Mouse (Mus musculus): ENCODE results near the gene Gm47996.
"Not testable (repeated sequence)": the region's sequence is repeated elsewhere in the genome, so short reads cannot be mapped to it uniquely, and the experiment has no call there.

Gene Gm47996

DNA sequence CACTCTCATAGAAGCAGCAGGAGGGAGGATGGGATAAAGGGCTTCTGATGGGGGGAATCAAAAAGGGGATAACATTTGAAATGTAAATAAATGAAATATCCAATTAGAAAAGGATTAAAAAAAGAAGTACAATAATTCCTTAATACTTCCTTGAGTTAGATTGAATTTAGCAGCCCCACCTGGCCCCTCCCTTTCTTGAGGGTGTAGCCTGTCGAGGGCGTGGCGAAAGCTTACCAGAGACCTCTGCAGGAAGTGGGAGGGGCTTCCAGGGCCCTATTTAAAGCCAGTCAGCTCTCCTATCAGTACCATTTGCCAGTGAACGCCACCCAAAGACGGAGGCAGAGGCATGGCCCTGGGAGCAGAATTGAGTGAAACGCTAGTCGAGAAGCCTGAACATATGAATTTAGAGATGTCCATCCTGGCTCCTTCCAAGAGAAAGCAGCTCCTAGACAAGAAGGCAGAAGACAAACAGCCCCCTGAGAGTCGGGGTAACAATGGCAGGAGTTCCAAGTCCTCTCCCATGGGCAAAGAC lies at the start of gene Gm47996:
TSS of gene Gm47996 (plus strand) at position 308 of the 532 bp plus-strand sequence.
- DNase-seq (ENCODE audit: low spot score in 2 of 2): peak; percentile 13 to 24

DNA sequence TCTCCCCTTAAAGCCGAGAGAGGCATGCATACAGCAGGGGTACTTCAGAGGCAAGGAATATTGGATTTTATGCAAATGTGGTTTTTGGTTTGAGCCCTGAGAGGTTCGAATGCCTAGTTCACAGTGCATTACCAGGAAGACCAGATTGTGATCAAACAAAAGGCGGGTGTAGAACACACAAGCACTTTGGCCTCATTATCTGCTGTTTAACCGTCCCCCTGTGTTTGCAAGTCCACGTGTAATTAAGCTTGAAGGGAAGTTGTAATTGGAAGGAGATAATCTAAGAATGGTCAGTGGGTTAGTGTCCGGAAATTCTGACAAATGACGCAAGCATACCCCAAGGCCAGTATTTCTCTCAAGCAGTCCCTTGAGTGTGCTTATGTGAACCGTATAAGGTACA lies 43.9 kb upstream of the Gm47996 start:
- DNase-seq (ENCODE audit: low spot score in 2 of 2): no peak

DNA sequence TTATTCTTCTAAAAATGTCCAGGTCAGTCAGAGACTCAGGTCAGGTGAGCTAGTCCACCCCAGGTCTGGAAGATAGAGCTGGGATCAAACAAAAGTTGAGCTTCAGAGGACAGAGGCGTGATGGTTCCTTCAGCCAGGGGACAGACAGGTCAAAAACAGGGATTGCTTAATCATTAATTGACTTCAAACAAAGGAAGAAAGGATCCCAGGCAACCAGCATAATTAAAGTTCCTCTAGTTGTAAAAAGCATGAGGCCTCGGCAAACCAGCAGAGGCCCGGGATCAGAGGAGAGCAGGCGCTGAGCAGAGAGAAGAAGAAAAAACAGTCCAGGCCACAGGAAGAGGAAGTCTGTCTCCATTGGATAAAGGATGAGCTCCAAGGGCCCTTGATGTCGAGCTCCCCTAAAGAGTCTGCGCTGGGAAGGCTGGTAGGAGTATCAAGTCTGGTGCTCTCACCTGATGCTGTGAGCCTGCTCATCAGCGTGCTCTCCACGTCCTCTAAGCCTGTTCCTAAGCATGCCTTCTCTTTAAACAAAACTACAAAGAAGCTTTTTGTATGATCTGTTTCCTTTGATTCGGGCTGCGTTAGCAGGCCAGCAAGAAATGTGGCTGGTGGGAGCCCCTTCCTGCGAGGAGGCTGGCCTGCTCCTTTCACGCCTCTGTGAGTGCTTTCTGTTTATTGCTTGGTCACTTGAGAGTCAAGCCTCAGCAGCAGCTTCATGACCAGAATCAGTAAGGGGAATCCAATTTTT lies 42.5 kb upstream of the Gm47996 start:
- no peak for DNase-seq (ENCODE audit: low spot score in 2 of 2)

DNA sequence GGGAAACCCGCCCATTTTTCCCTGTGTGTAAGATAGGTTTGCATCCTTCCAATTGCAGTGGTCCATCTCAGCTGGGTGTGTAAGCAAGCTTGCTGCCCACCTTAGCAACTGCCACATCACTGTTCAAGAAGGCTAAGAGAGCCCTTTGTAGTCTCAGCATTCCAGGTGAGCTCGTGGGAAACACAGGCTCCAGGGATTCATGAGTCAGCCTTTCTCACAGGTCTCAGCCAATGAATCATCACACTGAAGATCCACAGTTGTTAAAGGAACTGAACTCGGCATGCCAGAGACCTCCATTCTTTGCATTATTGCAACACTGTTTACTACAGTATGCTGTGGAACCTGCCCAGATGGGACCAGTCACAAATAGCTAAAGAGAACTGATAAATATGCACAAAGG lies 41.3 kb upstream of the Gm47996 start:
- DNase-seq (ENCODE audit: low spot score in 2 of 2): no peak

DNA sequence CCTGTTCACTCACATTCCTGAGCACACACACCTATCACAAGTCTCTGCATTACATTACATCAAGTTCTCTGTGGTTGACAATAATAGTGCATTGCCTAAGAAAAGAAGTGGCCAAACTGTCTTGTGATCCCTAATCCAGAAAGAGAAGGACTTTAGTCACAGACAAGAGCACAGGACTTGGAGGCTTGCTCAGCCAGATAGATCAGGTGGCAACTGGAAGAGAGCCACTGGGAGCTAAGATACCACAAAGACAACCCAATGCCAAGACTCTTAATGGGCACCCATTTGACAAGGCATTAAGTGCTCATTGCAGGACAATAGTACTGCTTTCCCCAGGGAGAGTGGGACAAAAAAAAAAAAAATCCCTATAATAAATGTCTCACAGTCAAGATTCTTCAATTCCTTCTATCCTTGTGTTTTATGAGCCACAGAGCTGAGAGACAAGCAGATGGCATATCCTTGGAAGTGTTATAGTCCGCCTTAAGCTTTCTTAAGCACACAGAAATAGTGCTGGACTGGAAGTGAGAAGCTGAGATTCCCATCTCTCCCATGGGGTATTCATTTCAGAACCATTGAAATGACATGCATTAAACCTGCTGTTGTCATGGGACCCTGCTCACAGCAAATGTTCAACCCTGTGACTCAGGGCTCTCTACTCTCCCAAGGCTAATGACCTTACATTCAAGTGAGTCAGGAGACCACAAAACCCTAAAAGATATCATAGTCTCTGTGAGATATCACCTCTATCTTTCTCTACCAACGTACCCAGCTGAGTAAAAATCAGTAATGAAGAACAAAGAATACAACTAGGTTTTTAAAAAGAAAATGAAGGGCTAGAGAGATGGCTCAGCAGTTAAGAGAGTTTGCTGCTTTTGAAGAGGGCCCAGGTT lies 38.1 kb upstream of the Gm47996 start:
- no peak for DNase-seq (ENCODE audit: low spot score in 2 of 2)

DNA sequence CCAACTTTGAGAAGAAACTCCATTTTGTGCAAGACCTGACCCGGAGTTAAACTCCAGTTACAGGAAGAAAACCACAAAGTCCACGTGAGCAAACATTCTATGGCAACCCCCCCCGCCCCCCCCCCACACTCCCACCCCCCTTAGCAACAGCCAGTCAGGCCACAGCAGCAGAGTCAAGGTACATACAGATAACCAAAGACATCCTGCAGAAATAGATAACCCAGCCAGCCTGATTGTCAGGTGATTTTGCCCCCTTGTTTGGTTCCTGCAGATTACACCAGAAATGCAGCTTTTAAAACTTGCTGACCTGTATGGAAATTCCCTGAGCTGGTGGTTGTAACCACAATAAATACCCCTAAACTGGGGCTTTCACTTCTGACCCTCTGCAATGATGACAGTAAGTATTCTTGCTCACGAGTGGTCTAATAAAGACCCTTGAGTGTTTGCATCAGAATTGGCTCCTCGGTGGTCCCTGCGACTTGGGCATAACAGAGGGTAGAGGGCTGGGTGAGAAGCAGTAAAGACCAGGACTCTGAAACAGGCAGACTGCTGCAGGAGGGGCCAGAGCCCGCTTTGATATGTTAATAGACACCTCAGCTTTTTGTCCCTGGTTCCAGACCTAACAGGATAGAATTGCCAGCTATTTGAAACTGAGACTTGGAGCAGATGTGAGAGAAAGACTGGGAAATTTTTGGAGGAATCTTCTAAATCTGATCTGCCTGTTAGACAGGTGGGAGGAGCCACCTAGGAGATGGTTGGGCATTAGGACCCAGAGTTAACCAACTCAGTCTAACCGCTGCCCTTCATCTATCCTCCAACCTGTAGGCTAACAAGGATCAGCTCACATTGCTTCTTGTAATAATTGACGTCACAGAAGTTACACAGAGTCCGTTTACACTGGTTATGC lies 32.6 kb upstream of the Gm47996 start:
- peak; percentile 57 to 58 for DNase-seq (ENCODE audit: low spot score in 2 of 2)

DNA sequence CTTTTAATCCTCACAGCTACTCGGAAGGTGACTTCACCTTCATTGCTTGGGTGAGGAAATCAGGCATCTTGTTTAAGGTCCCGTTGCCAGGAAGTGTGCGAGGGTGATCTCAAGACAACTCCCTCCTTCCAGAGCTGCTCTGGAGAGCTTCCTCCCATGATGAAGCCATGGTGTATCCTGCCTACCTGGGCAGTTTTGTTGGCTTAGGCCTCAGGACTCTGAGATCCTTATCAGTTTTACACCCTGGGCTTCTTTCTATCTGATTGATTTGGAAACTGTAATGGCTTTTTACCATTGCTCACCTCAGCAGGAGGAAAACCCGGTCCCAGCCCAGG lies 32.0 kb upstream of the Gm47996 start:
- DNase-seq (ENCODE audit: low spot score in 2 of 2): peak in 1 of 2 experiments; percentile 62

DNA sequence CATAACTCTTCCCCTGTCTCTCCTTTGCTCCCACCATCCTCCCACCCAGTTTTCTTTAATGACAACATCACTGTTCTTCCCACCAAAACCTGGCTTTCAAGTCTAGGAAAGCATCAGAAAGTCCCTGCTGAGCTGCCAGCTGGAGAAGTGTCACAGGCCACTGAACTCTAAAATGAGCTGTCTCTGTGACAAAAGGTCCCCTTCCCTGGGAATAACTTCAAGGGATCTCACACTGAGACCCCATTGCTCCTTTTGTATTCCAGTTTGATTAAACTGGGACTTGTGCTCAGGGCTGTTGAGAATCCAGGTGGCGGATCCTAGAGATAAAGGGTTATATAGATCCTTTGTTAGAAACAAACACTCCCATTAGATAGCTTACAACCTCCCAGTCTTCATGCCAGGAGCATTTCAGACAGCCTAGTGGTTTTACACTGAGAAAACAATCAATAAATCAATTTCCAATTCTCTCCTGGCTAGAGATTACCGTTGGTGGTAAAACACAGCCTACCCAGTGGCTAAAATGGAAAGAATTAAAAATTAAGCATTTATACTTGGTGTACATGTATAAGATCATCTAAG lies 31.3 kb upstream of the Gm47996 start:
- DNase-seq (ENCODE audit: low spot score in 2 of 2): no peak

DNA sequence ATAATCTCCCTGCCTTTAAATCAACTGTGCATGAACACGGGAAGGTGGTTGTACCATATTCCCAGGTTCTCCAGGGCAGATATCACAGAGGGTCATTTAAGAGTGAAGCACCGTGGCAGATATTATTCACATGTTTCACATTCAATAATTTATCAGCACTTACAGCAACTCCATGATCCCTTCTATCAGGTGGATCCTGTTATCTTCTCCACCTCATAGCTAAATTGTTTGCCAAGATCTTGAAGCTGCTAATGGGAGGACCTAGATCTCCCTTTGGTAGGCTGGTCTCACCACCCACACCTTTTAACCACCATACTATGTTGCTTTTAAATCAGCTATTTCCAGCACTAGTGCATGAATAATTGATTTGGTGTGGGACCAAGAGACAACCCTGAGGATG lies 29.8 kb upstream of the Gm47996 start:
- no peak for DNase-seq (ENCODE audit: low spot score in 2 of 2)

DNA sequence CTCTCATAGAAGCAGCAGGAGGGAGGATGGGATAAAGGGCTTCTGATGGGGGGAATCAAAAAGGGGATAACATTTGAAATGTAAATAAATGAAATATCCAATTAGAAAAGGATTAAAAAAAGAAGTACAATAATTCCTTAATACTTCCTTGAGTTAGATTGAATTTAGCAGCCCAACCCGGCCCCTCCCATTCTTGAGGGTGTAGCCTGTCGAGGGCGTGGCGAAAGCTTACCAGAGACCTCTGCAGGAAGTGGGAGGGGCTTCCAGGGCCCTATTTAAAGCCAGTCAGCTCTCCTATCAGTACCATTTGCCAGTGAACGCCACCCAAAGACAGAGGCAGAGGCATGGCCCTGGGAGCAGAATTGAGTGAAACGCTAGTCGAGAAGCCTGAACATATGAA lies 27.7 kb upstream of the Gm47996 start, which contains the start of gene Gm47985:
TSS of gene Gm47985 (plus strand) at position 272 of the 400 bp plus-strand sequence.
- not testable (repeated sequence) for DNase-seq (ENCODE audit: low spot score in 2 of 2)

DNA sequence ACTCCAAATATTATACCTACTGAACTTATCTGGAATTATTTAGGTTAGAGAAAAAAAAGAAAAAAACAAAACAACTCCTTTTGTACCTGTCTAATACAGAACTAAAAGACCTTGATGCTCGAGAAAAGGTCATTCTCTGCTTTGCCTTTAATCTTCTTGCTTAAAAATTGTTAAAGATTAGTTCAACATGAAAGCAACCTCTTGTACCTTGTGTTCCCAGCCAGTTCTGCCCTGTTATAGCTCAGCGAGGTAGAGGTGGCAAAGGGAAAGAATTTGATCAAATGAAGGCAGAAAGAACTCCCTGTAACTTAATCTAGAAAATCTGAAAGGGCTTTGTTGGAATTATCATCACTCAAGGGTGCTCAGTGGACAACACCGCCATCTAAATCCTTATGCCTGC lies 23.7 kb upstream of the Gm47996 start:
- not testable (repeated sequence) for DNase-seq (ENCODE audit: low spot score in 2 of 2)

DNA sequence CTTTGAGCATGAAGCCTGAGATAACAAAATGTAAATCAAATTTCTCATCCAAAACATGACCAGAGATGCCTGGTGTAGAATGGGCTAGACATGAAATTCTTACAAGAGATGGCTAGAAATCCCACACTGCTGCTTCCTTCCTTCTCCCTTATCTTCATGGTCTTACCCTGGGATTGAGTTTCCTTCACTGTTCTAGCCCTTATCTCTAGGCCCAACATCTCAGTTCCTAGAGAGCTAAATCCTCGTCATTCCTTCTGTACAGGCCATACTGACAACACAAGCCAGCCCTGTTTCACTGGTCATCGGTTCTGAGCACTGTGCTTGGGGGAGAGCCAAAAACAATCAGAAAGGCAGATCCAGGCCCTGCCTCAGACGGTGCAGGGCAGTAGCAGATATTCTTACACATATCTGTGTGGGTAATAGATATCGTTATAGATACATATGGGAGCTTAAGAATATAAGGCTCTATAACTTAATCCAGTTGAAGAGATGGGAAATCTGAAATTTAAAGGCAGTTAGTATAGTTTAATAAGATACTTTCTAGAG lies 23.0 kb upstream of the Gm47996 start:
- DNase-seq (ENCODE audit: low spot score in 2 of 2): not testable (repeated sequence)

DNA sequence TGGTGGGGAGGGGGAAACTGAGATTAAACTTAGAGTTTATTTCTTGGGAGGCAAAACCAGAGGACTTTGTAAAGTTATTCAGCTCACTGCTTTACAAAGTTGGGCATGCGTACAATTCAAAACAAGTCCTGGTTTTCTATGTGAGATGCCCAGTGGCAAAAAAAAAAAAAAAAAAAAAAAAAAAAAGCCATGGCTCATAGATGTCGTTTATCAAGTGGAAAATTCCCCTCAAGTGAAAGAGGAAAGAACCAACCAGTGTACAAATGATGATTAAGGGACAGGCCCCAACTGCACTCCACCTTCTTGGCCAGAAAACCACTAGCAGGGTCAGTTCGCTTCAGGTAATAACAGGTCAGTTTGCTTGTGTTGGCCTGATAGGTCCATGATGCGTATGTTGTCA lies 21.5 kb upstream of the Gm47996 start:
- DNase-seq (ENCODE audit: low spot score in 2 of 2): no peak

DNA sequence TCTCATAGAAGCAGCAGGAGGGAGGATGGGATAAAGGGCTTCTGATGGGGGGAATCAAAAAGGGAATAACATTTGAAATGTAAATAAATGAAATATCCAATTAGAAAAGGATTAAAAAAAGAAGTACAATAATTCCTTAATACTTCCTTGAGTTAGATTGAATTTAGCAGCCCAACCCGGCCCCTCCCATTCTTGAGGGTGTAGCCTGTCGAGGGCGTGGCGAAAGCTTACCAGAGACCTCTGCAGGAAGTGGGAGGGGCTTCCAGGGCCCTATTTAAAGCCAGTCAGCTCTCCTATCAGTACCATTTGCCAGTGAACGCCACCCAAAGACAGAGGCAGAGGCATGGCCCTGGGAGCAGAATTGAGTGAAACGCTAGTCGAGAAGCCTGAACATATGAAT lies 17.9 kb upstream of the Gm47996 start, which contains the start of gene Gm8947:
TSS of gene Gm8947 (plus strand) at position 302 of the 400 bp plus-strand sequence.
- not testable (repeated sequence) for DNase-seq (ENCODE audit: low spot score in 2 of 2)

DNA sequence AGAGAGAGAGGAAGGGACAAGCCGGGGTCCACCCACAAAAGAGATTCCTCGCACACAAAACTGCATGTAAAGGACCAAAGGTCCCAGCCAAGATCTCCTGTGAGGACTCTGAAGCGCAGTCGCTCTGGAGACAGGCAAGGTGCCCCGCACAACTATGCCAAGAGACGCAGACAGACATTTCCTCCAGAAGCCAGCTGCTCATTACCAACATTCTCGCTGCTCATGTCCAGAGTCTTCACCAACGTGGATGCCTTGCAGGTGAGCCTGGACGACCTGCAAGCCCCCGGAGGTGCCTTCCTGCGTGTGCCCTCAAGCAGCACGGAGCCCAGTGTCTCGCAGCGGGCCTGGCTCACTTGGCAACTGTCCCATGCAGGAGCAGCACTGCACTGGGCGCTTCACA lies 17.2 kb upstream of the Gm47996 start:
- not testable (repeated sequence) for DNase-seq (ENCODE audit: low spot score in 2 of 2)

DNA sequence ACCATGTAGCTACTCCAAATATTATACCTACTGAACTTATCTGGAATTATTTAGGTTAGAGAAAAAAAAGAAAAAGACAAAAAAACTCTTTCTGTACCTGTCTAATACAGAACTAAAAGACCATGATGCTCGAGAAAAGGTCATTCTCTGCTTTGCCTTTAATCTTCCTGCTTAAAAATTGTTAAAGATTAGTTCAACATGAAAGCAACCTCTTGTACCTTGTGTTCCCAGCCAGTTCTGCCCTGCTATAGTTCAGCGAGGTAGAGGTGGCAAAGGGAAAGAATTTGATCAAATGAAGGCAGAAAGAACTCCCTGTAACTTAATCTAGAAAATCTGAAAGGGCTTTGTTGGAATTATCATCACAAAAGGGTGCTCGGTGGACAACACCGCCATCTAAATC lies 13.9 kb upstream of the Gm47996 start:
- not testable (repeated sequence) for DNase-seq (ENCODE audit: low spot score in 2 of 2)

DNA sequence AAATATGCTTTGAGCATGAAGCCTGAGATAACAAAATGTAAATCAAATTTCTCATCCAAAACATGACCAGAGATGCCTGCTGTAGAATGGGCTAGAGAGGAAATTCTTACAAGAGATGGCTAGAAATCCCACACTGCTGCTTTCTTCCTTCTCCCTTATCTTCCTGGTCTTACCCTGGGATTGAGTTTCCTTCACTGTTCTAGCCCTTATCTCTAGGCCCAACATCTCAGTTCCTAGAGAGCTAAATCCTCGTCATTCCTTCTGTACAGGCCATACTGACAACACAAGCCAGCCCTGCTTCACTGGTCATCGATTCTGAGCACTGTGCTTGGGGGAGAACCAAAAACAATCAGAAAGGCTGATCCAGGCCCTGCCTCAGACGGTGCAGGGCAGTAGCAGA lies 13.2 kb upstream of the Gm47996 start:
- not testable (repeated sequence) for DNase-seq (ENCODE audit: low spot score in 2 of 2)

DNA sequence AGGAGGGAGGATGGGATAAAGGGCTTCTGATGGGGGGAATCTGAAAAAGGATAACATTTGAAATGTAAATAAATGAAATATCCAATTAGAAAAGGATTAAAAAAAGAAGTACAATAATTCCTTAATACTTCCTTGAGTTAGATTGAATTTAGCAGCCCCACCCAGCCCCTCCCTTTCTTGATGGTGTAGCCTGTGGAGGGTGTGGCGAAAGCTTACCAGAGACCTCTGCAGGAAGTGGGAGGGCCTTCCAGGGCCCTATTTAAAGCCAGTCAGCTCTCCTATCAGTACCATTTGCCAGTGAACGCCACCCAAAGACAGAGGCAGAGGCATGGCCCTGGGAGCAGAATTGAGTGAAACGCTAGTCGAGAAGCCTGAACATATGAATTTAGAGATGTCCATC lies 11.8 kb upstream of the Gm47996 start, which contains the start of gene Gm47995:
TSS of gene Gm47995 (plus strand) at position 329 of the 400 bp plus-strand sequence.
- DNase-seq (ENCODE audit: low spot score in 2 of 2): not testable (repeated sequence)

DNA sequence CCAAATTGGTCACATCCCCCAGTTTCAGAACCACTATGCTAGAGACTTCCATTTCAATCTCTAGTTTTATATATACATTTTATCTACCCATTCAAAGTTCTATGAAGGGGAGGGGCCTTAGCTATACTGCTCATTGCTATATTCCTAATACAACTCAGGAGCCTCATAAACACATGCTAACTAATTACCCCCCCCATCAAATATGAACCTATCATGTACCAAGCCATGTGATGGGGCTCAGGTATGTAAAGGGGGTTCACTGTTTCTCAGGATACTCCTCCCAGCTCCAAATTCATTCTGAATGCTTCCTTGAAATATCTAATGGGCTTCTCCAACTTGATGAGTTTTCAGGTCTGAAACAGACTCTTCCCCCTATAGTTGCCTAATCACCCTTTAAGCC lies 9.3 kb upstream of the Gm47996 start:
- DNase-seq (ENCODE audit: low spot score in 2 of 2): not testable (repeated sequence)

DNA sequence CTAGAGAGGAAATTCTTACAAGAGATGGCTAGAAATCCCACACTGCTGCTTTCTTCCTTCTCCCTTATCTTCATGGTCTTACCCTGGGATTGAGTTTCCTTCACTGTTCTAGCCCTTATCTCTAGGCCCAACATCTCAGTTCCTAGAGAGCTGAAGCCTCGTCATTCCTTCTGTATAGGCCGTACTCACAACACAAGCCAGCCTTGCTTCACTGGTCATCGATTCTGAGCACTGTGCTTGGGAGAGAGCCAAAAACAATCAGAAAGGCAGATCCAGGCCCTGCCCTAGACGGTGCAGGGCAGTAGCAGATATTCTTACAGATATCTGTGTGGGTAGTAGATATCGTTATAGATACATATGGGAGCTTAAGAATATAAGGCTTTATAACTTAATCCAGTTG lies 7.2 kb upstream of the Gm47996 start:
- not testable (repeated sequence) for DNase-seq (ENCODE audit: low spot score in 2 of 2)

DNA sequence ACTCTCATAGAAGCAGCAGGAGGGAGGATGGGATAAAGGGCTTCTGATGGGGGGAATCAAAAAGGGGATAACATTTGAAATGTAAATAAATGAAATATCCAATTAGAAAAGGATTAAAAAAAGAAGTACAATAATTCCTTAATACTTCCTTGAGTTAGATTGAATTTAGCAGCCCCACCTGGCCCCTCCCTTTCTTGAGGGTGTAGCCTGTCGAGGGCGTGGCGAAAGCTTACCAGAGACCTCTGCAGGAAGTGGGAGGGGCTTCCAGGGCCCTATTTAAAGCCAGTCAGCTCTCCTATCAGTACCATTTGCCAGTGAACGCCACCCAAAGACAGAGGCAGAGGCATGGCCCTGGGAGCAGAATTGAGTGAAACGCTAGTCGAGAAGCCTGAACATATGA lies 6.1 kb upstream of the Gm47996 start, which contains the start of gene 3110040M04Rik:
TSS of gene 3110040M04Rik (plus strand) at position 304 of the 400 bp plus-strand sequence.
- not testable (repeated sequence) for DNase-seq (ENCODE audit: low spot score in 2 of 2)
